Mouse (Mus musculus) telencephalon, adult 2 months (tissue): ENCODE results near the gene Vwc2l.
A peak's percentile ranks its signal among the peaks of the same experiment; 100 is the strongest.

Experiments
- DNase-seq: peaks from one replicate; pipeline ENCODE4 v3.0.0-alpha.2; 2011; ENCODE audit warnings: low read depth, low spot score

Vwc2l gene

DNA sequence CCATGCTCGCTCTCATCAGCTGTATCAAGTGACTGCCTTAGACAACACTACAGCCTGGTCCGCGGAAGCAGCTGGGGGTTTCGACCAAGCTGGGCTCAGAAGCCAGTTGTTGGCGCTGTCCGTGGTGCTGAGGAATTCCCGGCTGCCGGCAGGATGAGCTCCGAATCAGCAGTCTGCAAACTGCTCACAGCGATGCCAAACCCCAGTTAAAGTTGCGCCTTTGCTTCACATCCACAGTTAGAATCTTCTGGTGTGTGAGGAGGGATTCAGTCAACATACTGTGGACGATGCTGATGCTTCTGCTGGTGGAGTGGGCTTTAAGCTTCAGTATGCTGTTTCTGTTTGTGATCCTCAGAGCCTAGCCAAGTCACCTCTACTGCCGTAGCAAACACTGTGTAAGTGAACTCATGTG is at the start of gene Vwc2l:
Vwc2l (plus strand) TSS at position 61 of the 412 bp plus-strand sequence.
- peak; percentile 57 for DNase-seq

DNA sequence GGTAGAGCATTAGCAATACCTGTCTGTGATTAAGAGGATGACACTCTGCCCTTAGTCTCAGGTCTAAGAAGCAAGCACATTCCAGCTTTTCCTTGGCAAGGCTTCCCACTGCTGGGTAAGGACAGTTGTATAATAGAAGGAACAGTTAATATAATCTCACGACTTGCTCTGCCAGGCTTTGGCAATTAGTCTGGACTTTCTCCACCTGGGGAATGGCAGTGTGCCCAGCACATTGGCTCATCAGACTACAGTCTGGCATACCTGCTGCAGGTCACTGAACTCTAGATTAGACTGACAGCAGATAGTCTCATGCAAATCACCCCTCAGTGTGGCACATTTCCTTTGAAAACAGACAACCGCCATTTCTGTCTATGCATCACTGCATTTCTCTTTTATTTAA is 33.0 kb upstream of the Vwc2l start:
- DNase-seq = no peak

DNA sequence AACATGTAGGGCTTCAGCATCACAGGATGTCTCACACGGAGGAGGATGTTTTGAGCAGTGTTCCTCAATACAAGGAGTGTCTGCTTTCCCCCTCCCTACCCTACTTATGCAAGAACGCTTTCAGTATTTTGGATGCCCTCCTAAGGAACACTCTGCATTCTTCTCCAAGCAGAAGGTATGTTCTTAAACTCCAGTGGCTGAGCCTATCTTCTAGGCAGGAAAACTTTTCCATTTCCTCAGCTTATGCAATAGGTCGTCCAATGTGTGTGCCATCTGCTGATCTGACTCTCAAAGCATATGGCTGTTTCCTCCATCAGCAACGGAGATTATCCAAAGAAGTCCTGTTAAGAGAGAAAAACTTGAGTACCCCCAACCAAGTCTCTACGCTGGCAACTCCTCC is 25.2 kb upstream of the Vwc2l start:
- no peak for DNase-seq

DNA sequence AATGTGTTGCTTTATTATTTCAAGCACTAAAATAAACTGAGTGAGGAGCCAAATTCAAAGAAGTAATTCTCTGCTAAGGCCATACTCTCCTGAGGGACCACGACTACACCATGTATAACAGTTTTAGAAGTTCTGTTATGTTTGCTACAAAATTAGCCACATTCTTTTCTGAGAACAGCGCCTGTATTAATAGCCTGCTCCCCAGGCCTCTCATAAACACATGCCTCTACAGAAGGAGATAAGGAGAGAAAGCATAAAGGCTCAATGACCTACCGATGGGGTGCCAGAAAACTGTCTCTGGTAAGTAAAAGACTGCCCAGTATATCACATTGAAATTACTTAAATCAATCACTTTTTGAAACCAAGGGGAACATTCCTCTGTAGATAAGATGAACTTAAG is 21.6 kb upstream of the Vwc2l start:
- DNase-seq = no peak

DNA sequence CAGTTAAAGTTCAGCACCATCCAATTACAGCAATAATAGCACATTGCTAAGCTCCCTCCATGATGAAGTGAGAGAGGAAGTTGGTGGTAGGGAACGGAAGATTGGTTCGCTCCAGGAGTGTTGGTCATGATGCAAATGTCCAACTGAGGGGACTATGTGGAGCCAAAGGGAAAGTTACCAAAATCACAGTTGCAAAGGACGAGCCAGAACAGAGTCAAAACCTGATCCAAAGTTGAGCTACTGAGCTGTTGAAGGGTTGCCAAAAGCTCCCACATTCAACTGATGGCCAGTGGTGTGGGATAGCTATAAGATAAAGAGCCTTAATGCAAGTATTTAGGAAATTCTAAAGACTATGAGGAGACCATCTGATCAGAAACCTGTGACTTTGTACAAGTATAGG is 19.7 kb upstream of the Vwc2l start:
- DNase-seq = no peak

DNA sequence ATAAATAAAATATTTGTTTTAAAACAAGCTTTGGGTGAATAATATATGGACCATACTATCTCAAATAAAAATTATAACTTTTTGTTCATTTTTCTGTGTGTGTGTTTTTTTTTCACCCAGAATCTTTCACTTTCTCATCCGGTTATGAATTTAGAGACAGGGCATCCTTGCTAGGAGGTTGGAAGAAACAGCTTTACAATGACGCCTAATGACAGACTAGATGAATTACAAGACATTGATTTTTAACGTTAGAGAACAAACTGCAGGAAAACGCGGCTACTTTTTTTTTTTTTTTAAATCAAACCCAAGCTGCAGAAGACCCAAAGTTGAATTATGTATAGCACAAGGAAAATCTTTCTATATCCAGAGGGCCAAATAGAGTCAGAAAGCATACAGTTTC is 470 bp upstream of the Vwc2l start:
- no peak for DNase-seq

DNA sequence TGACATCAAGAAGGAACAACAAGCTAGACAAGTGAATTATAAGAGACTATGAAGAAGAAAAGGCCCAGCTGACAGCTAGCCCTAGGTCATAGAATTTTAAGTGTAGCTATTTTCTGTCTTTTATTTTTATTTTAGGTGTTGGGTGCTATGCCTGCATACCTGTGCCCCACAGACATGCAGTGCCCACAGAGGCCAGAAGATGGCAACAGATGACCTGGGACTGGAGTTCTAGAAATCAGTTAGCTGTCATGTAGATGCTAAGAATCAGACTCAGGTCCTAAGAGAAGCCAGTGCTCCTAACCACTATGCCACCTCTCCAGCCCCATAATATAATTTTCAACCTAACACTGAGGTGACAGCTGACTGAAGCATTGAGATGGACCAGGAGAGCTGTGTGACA is 61.6 kb downstream of the Vwc2l start:
- no peak for DNase-seq

DNA sequence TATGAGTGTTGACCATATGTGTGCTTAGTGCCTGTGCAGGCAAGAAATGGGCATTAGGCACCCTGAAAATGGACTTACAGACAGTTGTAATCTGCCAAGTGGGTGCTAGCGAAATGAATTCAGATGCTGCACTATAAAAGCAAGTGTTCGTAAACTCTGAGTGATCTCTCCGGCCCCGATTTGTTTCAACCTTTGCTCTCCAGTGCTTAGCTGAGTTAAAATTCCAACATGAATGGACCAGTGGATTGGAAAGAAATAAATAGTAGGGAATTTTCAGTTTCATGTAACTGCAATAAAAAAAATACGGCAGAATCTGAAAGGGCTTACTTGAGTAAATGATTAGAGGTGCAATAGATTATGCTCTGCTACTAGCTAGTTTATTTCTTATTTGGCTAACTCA is 66.1 kb downstream of the Vwc2l start:
- no peak for DNase-seq

DNA sequence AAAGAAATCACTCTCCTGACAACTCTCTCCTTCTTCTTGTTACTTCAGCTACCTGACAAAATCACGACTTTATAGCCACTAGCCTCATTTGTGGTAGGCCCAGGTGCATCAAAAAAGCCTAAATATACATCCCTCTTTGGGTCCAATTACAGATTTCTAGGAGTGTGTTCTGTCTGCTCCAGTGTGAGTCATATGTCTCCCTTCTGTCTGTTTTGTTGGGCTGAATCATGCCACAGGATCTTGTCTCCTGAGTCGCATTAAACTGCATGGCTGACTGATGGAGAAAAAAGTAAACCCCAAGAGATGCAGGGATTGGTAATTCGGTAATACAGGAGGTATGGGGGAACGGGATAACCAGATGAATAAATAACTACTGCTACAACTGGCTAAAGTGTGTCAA is 69.6 kb downstream of the Vwc2l start:
- peak; percentile 22 for DNase-seq

DNA sequence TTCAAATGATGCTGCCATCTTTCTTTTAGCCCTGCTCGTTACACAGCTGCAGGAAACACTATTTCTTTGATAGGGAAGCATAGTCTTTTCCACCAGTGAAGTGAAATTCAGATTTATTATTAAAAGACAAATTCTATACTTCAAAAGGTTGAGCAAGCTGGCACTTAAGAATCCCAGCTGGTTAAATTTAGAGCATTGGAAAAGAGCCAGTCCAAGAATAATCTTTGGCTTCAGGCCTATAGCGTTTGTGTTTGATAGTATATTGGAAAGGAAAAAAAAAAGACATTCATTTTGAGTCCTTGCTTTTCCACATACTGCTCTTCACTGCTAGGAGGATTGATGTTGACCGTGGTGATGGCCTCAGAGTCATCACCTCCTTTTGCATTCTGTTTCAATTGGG is 77.9 kb downstream of the Vwc2l start:
- peak; percentile 26 for DNase-seq

DNA sequence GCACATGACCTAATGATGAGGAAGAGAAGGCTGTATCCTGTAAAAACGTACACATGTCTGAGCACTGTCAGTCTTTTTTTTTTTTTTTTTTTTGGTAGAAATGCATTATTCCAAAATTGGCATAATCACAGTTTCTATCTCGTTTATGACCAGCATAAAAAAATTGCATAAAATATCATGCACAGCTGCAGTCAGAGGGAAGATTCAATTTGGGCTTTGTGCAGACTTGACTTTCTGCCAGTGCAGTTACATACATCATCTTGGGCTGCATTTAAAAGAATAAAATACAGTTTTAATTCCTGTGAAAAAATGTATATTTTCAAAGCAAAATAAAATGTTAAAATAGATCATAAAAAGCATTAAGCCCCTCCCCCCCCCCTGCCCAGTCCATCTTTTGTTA is 97.6 kb downstream of the Vwc2l start:
- no peak for DNase-seq

DNA sequence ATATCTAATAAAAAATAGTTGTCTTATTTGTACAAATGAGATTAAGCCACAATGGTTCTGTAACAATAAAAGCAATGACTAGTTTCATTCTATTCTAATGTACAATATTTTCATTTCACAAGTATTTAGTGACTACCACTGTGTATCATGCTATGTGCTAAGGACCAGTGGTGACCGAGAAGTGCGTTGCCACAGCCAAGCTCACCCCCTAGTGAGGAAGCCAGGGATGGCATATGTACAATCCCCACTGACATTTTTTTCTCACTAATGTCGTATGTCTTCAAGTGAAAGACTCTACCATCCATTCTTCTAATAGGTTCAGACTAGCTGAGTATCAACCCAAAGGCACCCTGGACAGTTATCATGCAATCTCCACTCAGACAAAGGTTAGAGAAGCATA is 107.7 kb downstream of the Vwc2l start:
- DNase-seq = no peak

DNA sequence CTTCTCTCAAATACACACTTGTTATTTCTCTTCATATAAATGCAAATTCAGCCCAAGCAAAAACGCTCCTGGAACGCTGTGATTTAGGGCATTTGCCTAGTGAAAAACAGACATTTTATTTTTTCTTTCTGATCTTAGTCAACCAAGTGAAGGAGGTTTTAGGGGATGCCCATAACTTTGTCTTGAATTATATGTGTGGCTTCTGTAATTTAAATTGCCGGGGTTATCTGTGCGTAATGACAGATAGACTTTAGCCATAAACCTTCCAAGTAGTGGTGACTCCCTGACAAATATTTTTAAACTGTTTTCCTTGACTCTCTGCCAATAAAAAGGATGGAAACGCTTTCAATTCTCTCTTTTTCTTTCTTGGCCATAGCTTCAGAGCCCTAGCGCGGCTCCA is 116.7 kb downstream of the Vwc2l start:
- DNase-seq = no peak

DNA sequence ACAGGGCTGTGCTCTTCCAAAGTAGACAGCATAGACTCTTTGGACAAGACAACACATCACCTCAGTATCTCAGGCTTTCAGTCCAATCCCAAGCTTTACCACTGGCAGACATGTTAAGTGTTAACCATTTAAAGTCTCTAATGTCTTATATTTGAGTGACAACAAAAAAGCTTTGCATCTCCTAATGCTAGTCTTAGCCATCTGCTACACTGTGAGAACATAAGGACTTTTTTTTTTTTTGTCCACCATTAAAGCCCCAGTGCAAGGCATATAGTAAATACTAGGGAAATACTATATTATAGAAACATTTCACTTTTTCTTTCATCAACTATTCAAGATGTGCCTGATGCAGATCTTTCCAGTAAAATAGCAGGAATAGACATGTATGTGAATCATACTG is 119.8 kb downstream of the Vwc2l start:
- no peak for DNase-seq

DNA sequence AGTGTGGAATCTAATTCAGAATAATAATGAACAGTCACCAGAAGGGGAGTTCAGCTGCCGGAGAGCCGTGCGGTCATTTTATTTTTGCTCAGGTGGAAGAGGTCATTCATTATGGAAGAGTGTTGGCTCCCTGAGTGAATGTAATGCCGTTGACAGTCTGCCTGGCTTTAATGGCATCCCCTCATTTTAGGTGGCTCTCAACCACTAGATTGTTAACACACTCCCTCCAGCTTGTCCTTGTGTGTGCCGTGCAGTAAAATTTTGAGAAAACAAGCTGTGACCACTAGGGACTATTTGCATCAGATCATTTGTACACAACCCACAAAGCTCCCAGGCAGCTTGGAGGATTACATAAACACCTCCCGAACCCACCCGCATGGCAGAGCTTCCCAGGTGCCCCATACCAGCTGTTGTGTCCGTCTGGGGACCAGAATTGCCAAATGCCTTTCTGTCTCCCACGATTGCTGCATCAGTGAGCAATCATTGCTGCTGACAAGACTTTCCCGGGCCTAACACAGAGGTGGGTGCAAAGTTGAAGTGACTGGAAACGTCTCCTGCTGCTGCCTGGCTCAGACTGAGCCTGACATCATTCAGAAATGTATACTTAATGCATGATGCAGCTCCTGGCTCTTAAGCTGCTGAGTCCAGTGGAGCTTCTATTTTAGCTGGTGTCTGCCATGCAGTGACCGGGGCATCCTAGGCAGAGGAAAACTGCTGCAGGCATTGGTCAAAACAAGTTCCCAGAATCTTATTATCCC is 126.3 kb downstream of the Vwc2l start:
- no peak for DNase-seq

DNA sequence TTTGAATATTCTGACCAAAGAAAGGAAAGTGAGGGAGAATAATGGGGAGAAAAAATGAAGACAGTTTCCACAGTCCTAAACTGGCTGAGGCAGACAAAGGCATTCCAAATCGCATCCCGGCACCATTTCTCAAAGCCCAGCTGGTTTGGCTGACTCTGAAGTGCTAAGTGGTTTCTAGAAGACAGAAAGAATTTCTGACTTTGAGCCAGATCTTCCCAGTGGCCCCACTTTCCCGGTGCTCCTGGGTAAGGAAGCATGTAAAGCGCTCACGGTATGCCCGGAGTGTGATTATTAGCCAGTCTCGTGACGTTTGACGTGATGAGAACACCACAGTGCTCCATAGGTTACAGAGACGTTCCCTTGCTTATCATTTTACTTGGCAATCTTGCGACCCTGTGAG is 127.9 kb downstream of the Vwc2l start:
- DNase-seq = no peak

DNA sequence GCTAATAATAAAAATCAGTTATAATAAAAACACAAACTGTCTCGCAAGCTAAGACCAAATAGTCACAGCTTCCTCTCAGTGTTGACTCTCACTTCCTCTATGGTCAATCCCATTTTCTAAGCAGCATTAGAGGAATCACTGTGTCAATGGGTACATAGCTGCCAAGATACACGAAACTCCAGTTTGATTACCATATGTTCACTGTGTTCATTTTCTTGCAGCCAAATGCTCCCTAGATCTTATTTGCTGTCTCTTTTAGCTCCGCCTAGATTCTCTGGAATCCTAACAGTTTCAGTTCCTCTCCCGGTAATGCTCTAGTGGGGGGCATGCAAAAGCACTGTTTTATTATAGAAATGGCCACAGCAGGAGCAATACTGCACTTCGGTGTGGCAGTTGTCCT is 130.4 kb downstream of the Vwc2l start:
- no peak for DNase-seq

DNA sequence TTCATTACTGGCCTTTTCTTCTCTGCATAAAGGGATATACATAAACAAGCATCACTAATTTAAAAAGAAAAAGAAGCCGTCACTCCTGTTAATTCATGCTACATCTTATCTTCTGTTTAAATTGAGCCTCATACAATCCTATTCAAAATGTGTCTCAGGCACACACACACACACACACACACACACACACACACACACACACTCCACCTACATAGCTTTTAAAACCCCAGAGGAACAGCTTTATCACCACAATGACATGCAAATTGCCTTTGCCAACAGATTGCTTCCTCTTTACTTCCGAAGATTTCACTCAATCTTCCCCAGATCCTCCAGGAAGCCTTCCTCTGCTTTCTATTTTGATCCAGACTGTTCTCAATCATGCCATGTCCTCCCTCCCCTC is 136.2 kb downstream of the Vwc2l start:
- no peak for DNase-seq

DNA sequence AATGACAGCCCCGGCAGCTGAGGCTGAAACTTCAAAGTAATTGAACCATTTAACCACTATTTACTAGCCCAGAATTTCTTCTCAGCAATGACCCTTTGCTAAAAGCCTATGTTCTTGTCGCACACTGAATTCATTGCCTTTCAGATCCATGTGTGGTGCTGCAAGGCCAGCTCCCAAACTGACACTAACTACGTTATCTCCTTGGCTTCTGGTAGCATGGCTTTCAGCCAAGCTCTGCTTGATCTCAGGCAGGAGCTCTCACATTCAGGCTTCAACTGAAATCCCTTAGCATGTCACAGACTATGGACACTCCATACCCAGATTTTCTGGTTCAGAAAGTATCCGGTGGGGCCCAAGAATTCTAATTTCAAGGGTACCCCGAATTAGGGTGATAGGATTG is 140.6 kb downstream of the Vwc2l start:
- no peak for DNase-seq

DNA sequence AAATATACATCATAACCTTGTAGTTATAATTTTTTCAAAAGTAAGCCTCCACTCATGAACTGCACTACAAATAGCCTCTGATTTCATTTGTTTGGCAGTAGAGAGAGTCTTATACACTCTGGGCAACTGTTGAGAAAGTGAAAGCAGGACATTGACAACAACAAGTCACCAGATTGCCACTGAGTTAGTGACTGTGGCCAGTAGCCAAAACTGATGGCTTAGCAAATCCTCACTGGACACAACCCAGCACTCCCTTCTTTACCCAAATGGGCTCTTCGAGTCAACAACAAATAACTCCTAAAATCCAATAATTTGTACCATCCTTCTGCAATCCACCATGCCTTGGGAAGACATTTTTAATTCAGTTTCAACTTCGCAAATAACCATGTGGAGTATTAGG is 155.0 kb downstream of the Vwc2l start:
- DNase-seq = no peak

DNA sequence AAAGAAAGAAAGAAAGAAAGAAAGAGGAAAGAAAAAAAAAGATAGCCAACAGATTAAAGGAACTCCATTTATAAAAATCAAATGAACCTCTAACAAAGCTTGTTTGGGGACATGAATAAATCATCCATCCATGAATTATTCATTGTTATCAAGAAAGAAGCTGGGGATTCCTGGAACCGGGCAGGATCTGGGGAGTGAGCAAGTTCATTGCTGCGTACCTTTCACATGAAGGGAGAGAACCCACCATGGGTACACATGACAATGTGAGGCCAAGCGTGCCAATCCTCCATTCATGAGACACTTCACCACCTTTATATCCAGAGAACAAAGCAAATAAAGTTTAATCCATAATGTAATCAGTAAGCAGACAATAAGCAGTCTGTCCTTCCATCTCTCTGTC is 155.8 kb downstream of the Vwc2l start:
- no peak for DNase-seq

DNA sequence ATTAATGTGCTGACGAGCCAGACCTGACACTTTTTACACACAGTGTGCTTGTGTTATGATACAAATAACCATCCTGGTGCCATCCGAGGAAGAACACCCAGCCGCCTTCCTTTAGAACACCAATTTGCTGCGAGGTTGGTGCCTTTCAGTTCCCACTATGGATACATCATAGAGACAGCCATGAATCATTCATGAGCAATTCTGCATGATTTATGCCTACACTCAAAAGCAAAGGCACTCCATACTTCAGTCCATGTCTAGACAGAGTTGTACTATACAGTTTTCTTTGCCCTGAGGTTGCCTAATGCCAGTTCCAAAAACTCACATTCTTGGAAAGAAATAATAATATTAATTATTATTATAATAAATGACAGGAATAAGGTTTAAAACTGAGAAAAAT is 158.6 kb downstream of the Vwc2l start:
- DNase-seq = no peak

DNA sequence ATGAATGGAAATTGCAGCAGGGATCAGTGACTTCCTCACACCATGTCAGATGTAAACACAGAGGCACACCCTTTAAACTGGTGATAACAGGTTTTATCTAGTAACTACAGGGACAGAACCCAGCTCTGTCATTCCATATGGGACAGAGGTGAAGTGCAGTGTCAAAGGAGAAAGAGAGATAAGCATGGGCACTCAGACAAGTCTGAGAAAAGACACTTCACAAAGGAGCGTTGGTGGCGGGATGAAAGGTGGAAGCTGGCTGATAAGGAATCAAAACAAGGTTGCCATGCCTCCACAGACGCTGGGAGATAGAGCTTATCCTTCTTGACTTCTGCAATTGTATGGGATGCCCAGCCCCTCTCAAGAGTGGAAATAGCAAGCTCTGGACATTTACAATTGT is 176.8 kb downstream of the Vwc2l start:
- no peak for DNase-seq

DNA sequence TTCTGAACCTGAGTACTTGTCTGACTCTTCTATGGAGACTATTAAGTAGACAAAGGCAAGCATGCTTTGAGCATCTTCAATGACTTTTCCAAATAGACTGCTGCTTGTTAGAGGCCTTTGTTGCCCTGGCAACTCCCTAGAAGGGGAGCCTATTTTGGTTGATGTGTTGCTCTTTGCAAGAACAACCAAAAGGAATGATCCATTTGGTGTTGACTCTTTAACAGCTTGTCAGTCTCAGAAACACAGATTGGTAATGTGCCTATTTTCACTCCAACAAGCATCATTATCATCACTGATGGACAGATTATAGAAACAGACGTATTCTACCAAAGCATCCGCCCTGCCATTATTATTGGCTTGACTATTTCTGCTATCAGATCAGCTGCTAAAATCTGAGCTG is 181.9 kb downstream of the Vwc2l start:
- DNase-seq = peak; percentile 36
